Mouse (Mus musculus): Measurements from ENCODE around the gene Phkg2.

Gene Phkg2

GRCm38 (mm10) chr7:127572895-127573471 lies at the start of gene Phkg2:
TSS of gene Phkg2 (plus strand) at chr7:127573340.
- peak; percentile 94 for DNase-seq (ENCODE audit: low read depth)

DNA sequence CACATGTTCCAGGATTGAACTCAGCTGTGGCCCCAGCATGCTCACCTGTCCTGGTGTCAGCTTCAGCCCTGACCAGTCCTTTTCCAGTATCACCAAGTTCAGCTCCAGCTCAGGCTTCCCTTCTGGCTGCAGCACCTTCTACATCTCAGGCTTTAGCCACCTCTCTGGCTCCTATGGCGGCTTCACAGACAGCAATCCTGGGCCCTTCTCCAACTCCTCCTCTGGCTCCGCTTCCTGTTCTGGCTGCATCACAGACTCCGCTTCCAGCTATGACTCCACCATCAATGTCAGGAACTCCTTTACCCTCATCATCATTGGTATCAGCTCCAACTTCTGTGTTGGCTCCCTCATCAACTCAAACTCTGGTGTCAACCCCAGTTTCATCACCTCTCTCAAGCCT lies 31.5 kb upstream of the Phkg2 start:
- no peak for DNase-seq (ENCODE audit: low read depth)

DNA sequence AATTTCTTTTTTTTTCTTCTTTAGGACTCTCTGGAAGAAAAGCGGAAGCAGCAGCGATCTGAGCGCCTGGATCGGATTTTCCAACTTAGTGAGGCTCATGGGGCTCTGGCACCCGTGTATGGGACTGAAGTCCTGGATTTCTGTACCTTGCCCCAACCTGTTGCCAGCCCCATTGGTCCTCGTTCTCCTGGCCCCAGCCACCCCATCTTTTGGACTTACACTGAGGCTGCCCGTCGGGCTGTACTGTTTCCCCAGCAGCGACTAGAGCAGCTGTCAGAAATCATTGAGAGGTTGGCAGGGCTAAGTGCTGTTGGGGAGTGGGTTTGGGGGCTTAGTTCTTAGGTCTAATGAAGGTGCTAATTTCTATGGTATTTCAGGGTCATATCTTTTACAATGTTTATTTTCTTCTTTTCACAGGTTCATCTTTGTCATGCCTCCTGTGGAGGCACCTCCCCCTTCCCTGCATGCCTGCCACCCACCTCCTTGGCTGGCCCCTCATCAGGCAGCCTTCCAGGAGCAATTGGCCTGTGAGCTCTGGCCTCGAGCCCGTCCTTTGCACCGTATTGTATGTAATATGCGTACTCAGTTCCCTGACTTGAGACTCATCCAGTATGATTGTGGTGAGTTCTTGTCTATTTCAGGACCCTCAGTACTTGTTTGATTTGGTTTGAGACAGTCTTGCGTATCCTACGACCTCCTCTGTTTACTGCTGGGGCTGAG lies 23.9 kb upstream of the Phkg2 start:
- no peak for DNase-seq (ENCODE audit: low read depth)

DNA sequence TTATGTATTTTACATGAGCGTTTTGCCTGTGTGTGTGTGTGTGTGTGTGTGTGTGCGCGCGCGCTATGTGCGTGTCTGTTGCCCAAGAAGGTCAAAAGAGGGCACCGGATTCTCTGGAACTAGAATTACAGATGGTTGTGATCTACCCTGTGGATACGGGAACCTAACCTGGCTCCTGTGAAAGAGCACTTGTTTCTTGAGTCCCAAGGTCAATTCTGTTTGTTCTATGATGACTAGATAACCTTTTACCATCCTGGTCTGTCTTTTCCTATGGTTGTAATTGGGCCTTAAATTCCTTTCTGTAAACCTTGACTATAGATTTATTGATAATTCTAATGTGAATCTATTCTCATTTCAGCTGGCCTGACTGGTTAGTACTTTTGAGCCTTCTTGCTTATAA lies 21.6 kb upstream of the Phkg2 start:
- DNase-seq (ENCODE audit: low read depth), result no peak

DNA sequence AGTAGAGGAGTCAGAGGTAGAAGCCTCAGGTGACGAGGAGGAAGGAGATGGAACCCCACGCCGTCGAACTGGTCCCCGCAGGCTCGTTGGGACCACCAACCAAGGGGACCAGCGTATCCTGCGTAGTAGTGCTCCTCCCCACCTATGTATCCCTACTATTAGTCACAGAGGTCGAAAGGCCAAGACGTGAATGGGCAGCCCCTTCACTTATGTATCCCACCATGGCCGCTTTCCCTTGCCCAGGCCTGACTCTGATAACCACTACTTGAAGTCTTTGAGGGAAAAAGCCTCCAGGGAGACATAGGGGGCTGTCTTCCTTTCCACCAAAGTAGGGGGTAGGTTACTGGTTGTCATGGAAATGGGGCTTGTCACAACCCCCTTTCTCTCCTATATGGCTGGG lies 12.6 kb upstream of the Phkg2 start:
- no peak for DNase-seq (ENCODE audit: low read depth)

DNA sequence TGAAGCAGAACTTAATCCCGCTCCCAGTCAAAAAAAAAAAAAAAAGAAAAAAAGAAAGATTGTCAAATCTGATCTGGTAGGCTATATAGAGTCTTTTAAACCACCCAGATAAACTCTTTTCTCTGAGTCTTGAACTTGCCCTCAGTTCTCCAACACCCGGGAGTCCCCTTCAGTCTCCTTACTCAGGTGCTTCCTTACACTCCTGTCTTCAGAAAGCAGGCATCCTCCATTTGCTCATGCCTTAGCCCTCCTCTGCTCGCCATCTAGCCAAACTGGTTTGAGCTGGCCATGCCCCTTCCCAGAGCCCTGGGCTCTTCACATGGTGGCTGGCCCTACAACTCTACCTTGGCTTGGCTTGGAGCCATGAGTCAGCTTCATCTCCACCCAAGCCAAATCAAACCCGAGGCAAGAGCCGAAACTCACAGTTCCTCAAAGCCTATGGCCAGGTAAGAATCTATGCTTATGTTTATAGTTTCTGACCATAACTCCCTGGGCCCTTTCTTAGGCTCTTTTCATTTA lies 11.7 kb upstream of the Phkg2 start, which contains the start of gene Tmem265:
TSS of gene Tmem265 (plus strand) at position 51 of the 519 bp plus-strand sequence.
- no peak for DNase-seq (ENCODE audit: low read depth)

GRCm38 (mm10) chr7:127564381-127565150 lies 8.6 kb upstream of the Phkg2 start:
- peak; percentile 36 for DNase-seq (ENCODE audit: low read depth)

DNA sequence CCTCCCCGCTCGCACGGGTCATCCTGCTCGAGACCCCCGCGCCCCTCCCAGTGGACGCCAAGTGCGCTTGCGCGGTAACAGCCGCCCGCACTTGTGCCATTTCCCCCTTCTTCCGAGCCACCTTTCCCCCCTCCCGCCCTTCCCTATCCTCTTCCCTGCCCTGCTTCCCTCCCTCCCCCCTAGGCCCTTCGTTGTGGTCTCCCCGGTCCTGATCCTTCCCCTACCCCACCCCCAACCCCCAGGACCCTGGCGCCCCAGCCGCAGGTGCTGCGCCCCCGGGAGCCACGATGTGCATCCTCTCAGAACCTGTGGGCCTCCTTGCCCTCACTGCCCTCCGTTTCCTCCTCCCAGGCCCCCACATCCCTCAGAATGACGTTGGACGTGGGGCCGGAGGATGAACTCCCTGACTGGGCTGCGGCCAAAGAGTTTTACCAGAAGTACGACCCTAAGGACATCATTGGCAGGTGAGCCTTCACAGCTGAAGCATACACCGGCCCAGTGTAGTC lies 416 bp downstream of the Phkg2 start:
- no peak for DNase-seq (ENCODE audit: low read depth)

DNA sequence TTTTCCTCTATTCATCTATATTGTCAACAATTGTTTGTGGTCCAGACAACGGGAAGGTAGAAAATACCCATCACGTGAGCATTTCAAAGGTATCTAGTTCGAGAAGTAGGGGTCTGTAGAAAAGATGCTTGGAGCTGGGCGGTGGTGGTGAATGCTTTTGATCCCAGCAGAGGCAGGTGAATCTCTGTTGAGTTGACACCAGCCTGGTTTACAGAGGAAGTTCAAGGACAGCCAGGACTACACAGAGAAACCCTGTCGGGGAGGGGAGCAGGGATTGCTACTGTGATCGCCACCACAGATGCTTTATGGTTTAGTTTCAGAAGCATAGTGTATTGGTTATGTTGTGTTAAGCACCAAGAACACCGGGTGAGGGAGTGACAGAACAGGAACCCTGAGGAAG lies 975 bp downstream of the Phkg2 start:
- DNase-seq (ENCODE audit: low read depth), result no peak

DNA sequence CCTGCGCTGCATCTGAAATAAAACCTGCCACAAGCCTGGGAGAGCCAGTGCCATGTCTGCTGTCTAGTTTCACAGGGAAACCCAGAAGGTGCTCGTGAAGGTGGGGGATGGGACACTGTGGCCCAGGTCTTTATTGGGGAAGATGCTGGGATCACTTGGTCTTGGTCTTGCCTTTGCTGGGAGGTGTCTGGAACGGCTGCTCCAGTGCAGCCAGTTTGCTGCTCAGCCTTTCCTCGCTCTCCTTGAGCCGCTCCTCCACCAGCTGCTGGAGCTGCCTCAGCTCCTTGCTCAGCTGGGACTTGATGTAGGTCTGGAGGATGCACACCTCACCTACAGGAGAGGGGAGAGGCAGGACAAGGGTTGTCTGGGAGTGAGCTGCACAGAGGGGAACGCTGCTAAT lies 10.1 kb downstream of the Phkg2 start:
- no peak for DNase-seq (ENCODE audit: low read depth)

GRCm38 (mm10) chr7:127585031-127585430 lies 11.9 kb downstream of the Phkg2 start:
- no peak for DNase-seq (ENCODE audit: low read depth)

- no peak for DNase-seq (ENCODE audit: low read depth)
These were observed 13.0 kb downstream of the Phkg2 start for GRCm38 (mm10) chr7:127586149-127586548.

GRCm38 (mm10) chr7:127587196-127587595 lies 14.1 kb downstream of the Phkg2 start:
- no peak for DNase-seq (ENCODE audit: low read depth)

- DNase-seq (ENCODE audit: low read depth), result peak; percentile 95
These were observed 15.1 kb downstream of the Phkg2 start, which contains the start of the genes Ccdc189 and Rnf40 for GRCm38 (mm10) chr7:127588011-127588871. TSS of gene Ccdc189 (minus strand) at chr7:127588595. TSS of gene Rnf40 (plus strand) at chr7:127588767.

- DNase-seq (ENCODE audit: low read depth), result peak; percentile 9
These were observed 15.8 kb downstream of the Phkg2 start for GRCm38 (mm10) chr7:127588901-127589300.

DNA sequence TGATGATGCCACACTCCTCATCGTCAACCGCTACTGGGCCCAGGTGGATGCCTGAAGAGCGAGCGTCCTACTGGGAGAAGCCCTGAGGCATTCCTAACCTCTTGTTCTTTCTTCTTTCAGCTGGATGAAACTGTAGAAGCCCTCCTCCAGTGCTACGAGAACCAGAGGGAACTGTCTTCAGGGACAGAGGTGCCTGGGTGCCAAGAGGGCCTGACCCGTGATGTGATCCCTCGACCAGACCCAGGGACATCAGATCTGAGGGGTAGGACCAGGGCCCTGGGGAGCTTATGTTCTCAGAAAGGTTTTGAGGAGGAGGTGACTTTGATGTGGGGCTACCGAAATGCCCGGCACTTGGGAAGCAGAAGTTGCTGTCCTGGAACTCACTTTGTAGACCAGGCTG lies 16.5 kb downstream of the Phkg2 start:
- DNase-seq (ENCODE audit: low read depth), result no peak

DNA sequence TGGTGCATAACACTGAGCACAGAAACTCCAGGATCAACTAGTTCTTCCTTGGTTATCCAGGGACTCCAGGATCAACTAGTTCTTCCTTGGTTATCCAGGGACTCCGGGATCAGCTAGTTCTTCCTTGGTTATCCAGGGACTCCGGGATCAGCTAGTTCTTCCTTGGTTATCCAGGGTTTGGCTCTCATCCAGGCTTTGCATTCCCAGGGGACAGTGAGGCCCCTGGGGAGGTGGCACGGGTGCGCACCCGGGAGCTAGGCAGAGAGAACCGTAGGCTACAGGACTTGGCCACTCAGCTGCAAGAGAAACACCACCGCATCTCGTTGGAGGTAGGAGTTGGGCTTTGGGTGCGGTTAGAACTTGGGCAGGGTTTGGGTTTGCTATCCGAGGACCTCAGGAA lies 18.0 kb downstream of the Phkg2 start:
- no peak for DNase-seq (ENCODE audit: low read depth)

GRCm38 (mm10) chr7:127592575-127592974 lies 19.4 kb downstream of the Phkg2 start:
- DNase-seq (ENCODE audit: low read depth), result no peak

GRCm38 (mm10) chr7:127596747-127597146 lies 23.6 kb downstream of the Phkg2 start:
- DNase-seq (ENCODE audit: low read depth), result no peak

GRCm38 (mm10) chr7:127600612-127601011 lies 27.5 kb downstream of the Phkg2 start:
- no peak for DNase-seq (ENCODE audit: low read depth)

DNA sequence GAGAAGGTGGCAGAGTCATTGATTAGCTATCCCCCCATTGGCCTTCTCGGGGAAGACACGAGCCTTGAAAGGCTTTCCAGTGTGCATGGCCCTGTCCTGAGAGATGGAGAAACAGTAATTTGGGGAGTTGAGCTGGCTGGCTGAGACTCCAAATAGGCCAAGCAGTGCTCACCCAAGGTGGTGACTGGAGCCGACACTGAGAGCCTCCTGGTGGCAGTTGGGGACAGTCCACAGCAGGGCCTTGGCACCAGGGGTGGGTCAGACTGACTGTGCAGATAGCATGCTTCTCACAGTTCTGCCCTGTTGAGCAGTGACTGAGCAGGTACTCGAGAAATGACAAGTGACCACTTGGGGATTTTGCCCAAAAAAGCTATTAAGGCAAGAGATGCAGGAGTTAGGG lies 28.6 kb downstream of the Phkg2 start:
- DNase-seq (ENCODE audit: low read depth), result no peak

GRCm38 (mm10) chr7:127602903-127603302 lies 29.8 kb downstream of the Phkg2 start:
- DNase-seq (ENCODE audit: low read depth), result no peak
